Mouse (Mus musculus) E14TG2a.4 (cell line): ENCODE results near the gene Sigmar1.

ENCODE experiments used
- H3K27me3 ChIP-seq: 2 replicates; pipeline ENCODE4 v1.6.1; 2014; ENCODE audit warnings: low read length, control low read depth; ENCODE audit not compliant: insufficient read depth
- H3K36me3 ChIP-seq: 2 replicates; pipeline ENCODE4 v1.6.1; 2014; ENCODE audit warnings: low read length, control low read depth; ENCODE audit not compliant: insufficient read depth
- H3K4me1 ChIP-seq: replicated peaks from 2 replicates; pipeline ENCODE4 v1.6.1; 2014; ENCODE audit warnings: low read depth, low read length, control low read depth
- H3K4me3 ChIP-seq: replicated peaks from 2 replicates; pipeline ENCODE4 v1.5.1; 2014; ENCODE audit warnings: mild to moderate bottlenecking, low read length
- H3K9me3 ChIP-seq: 2 replicates; pipeline ENCODE4 v1.6.1; 2014; ENCODE audit warnings: low read length, control low read depth
- CTCF ChIP-seq: conservative IDR thresholded peaks from 2 replicates; pipeline ENCODE4 v1.5.1; 2014; ENCODE audit warnings: low read length
- NANOG ChIP-seq: IDR thresholded peaks from 2 replicates; pipeline ENCODE4 v1.6.1; 2014; ENCODE audit warnings: borderline replicate concordance, low read length, mixed read lengths
- POU5F1 ChIP-seq: IDR thresholded peaks from 2 replicates; pipeline ENCODE4 v1.6.1; 2014; ENCODE audit warnings: low read length, borderline replicate concordance

Sigmar1 gene

DNA sequence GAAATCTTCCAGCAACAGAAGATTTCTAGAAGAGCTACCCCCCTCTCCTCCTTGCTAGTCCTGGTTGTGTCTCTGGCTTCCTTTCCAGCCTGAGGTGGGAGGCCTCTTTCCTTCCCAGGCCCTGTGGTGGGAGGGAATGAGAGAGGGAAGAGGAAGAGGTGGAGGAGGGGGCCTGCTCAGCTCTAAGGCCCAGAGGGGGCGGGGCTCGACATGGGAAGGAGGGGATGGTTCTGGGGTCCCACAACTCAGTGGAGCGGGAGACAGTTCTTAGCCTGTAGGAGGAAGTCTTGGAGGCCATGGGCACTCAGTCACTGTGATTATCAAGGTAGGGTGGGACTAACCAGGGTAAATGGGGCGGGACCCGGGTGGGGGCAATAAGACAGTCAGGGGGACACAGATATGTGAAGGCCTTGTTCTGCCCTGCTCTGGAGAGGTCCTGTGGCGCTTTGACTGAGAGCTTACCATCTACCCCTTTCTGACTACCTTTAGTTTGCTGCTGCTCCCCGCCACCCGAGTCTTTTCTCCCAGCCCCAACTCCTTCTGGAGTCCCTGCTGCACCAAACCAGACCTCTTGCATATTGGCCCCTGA is 6.2 kb upstream of the Sigmar1 start:
- Histone ChIP-seq H3K4me3 (peak overlapping the region; percentile 67), H3K36me3 (peaks cover 23% of the 10 kb centered on the region), H3K9me3 (no peaks in the 10 kb centered on the region), H3K27me3 (no peaks in the 10 kb centered on the region), H3K4me1 (peaks cover 58% of the 10 kb centered on the region)
- TF ChIP-seq POU5F1: no peak

DNA sequence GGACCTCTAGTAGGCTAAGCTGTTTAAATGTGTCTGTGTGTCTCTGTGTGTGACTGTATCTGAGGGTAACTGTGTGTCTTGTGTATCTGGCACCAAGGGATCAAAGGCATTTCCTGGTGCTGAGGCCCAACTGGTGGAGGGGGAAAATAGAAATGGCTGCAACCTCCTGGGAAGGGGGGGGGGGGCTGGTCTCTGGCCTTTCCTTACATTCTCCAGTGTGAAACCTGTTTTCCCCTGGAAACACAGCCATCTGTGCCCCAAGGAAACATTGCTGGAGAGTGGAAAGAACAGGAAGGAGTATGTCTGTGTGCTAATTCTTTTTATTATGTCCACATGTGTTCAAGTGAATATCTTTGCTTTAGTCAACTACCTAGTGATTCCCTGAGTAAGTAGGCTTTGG is 5.7 kb upstream of the Sigmar1 start:
- Histone ChIP-seq H3K4me3 (peak overlapping the region; percentile 67; the same call in 1 of the 2 replicates), H3K4me1 (peaks cover 61% of the 10 kb centered on the region), H3K9me3 (no peaks in the 10 kb centered on the region), H3K36me3 (peaks cover 28% of the 10 kb centered on the region), H3K27me3 (no peaks in the 10 kb centered on the region)
- TF ChIP-seq NANOG (no peak), POU5F1 (no peak), CTCF (no peak)

- Histone ChIP-seq H3K9me3 (no peaks in the 10 kb centered on the region), H3K4me1 (peaks cover 67% of the 10 kb centered on the region), H3K36me3 (peaks cover 31% of the 10 kb centered on the region), H3K4me3 (peak overlapping the region; percentile 64), H3K27me3 (no peaks in the 10 kb centered on the region)
- TF ChIP-seq NANOG (no peak), CTCF (no peak)
These were observed 5.0 kb upstream of the Sigmar1 start for GRCm38 (mm10) chr4:41760911-41761310.

DNA sequence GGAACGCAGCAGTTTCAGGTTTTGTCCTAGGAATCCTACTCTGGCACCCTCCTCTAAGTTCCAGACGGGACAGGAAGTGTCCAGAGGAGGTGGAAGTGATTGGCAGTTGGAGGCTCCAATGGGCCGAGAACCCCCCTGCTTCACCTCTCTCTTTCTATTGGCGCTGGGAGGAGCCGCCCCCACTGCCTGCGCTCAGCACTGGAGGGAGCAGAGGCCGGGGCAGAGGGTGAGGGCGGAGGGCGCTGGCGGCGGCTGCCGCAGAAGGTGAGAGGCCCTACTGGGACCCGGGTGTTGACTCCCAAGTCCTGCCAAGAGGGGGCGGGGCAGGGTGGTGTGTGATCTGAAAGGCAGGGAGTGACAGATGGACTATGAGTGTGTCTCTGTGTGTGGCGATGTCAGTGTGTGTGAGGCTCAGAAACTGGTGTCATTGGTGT is 4.3 kb upstream of the Sigmar1 start:
- peaks cover 31% of the 10 kb centered on the region for H3K36me3 ChIP-seq
- peaks cover 67% of the 10 kb centered on the region for H3K4me1 ChIP-seq
- H3K27me3 ChIP-seq: no peaks in the 10 kb centered on the region
- peak overlapping the region; percentile 64 for H3K4me3 ChIP-seq
- no peaks in the 10 kb centered on the region for H3K9me3 ChIP-seq
- TF ChIP-seq POU5F1: no peak
- no peak for TF ChIP-seq NANOG
- no peak for TF ChIP-seq CTCF

DNA sequence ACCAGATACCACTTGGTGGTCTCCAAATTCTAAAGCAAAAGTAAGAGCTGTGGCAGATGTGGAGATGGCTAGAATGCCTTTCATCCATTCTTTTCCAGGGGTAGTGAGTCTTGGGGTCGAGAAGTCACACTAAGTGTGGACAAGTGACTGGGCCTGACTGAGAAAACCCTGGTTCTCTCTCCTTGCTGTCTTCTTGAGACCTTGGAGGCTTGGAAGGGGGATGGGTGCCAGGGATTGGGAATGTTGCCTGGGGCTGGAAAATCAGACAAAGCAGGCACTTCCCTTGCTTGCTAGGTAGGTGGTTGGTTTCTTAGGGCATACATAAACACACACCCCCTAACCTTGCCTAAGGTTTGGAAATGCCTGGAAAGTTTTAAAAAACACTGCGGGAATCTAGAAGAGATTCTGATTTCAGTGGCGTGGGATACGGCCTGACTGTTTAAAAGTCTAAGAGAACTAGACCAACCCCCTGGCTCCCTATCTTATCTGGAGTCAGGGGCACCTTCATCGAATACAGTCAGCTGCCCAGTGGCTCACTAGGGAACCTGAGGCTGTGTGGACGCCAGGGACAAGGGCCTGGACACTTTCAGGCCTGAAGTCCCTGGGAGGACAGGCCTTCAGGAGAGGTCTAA is 3.8 kb upstream of the Sigmar1 start:
- Histone ChIP-seq H3K9me3 (no peaks in the 10 kb centered on the region), H3K4me3 (peak overlapping the region; percentile 64), H3K27me3 (no peaks in the 10 kb centered on the region), H3K4me1 (peaks cover 69% of the 10 kb centered on the region), H3K36me3 (peaks cover 31% of the 10 kb centered on the region)
- TF ChIP-seq NANOG (no peak), POU5F1 (no peak), CTCF (no peak)

- TF ChIP-seq CTCF (no peak), POU5F1 (no peak), NANOG (no peak)
- no peaks in the 10 kb centered on the region for H3K9me3 ChIP-seq
- no peak overlapping the region for H3K4me3 ChIP-seq
- peaks cover 31% of the 10 kb centered on the region for H3K36me3 ChIP-seq
- H3K4me1 ChIP-seq: peaks cover 75% of the 10 kb centered on the region
- no peaks in the 10 kb centered on the region for H3K27me3 ChIP-seq
These were observed 3.2 kb upstream of the Sigmar1 start for GRCm38 (mm10) chr4:41759206-41759605.

GRCm38 (mm10) chr4:41758701-41759100 is 2.7 kb upstream of the Sigmar1 start:
- Histone ChIP-seq H3K36me3 (peaks cover 31% of the 10 kb centered on the region), H3K9me3 (no peaks in the 10 kb centered on the region), H3K4me1 (peaks cover 78% of the 10 kb centered on the region), H3K4me3 (no peak overlapping the region), H3K27me3 (no peaks in the 10 kb centered on the region)
- TF ChIP-seq CTCF (no peak), POU5F1 (no peak), NANOG (no peak)

- no peaks in the 10 kb centered on the region for H3K27me3 ChIP-seq
- no peak for TF ChIP-seq CTCF
- TF ChIP-seq NANOG: no peak
- TF ChIP-seq POU5F1: no peak
- H3K4me1 ChIP-seq: peaks cover 78% of the 10 kb centered on the region
- peaks cover 31% of the 10 kb centered on the region for H3K36me3 ChIP-seq
- no peak overlapping the region for H3K4me3 ChIP-seq
- no peaks in the 10 kb centered on the region for H3K9me3 ChIP-seq
These were observed 2.1 kb upstream of the Sigmar1 start for GRCm38 (mm10) chr4:41758021-41758420.

- Histone ChIP-seq H3K4me3 (no peak overlapping the region; the same call in 1 of the 2 replicates), H3K9me3 (no peaks in the 10 kb centered on the region), H3K4me1 (peaks cover 71% of the 10 kb centered on the region), H3K27me3 (no peaks in the 10 kb centered on the region), H3K36me3 (peaks cover 31% of the 10 kb centered on the region)
- TF ChIP-seq CTCF: no peak
- TF ChIP-seq POU5F1: no peak
- no peak for TF ChIP-seq NANOG
These were observed 1.4 kb upstream of the Sigmar1 start for GRCm38 (mm10) chr4:41757321-41757720.
